Mouse (Mus musculus) left cerebral cortex, adult 8-10 months (tissue): ENCODE measurements around the gene Cdkn2aip. TPM values are rescaled to one million over a fixed set of nuclear protein-coding genes. Genes with fewer than 3 reads are reported as not detected.

ENCODE experiments used
- DNase-seq, 2 experiments: peaks; one replicate each; pipeline ENCODE4 v3.0.0; 2022; ENCODE audit warnings: low spot score in 2 of 2
- total RNA-seq, 4 experiments: library from RNA; stranded (reverse); gene quantifications; 2 replicates each; pipeline ENCODE4 v1.2.4; 2022

The Cdkn2aip gene
- 10 to 100 TPM; 14.2 to 18.9 (median 17.7) TPM for total RNA-seq

- DNase-seq, result peak; percentile 84 to 91
Observed at GRCm38 (mm10) chr8:47713761-47714745, at the start of gene Cdkn2aip. Gene Cdkn2aip, minus strand, starts transcription at chr8:47713932.

- DNase-seq, result no peak
Observed at GRCm38 (mm10) chr8:47763194-47763593, 49.5 kb upstream of the Cdkn2aip start.

GRCm38 (mm10) chr8:47760685-47761084, 47.0 kb upstream of the Cdkn2aip start:
- no peak for DNase-seq

- DNase-seq, result no peak
Observed at GRCm38 (mm10) chr8:47760186-47760585, 46.5 kb upstream of the Cdkn2aip start.

- DNase-seq, result no peak
Observed at GRCm38 (mm10) chr8:47753121-47753520, 39.4 kb upstream of the Cdkn2aip start.

GRCm38 (mm10) chr8:47750096-47750495, 36.4 kb upstream of the Cdkn2aip start:
- no peak for DNase-seq

- no peak for DNase-seq
Observed at GRCm38 (mm10) chr8:47749491-47749890, 35.8 kb upstream of the Cdkn2aip start.

GRCm38 (mm10) chr8:47746304-47746703, 32.6 kb upstream of the Cdkn2aip start:
- DNase-seq, result no peak

- DNase-seq, result no peak
Observed at GRCm38 (mm10) chr8:47745848-47746247, 32.1 kb upstream of the Cdkn2aip start.

- DNase-seq, result no peak
Observed at GRCm38 (mm10) chr8:47744803-47745202, 31.1 kb upstream of the Cdkn2aip start.

- DNase-seq, result peak; percentile 72 to 85
Observed at GRCm38 (mm10) chr8:47743419-47743818, 29.7 kb upstream of the Cdkn2aip start.

- no peak for DNase-seq
Observed at GRCm38 (mm10) chr8:47742992-47743391, 29.3 kb upstream of the Cdkn2aip start.

GRCm38 (mm10) chr8:47742372-47742771, 28.6 kb upstream of the Cdkn2aip start:
- no peak for DNase-seq

GRCm38 (mm10) chr8:47737120-47737519, 23.4 kb upstream of the Cdkn2aip start:
- DNase-seq, result no peak

GRCm38 (mm10) chr8:47729324-47729723, 15.6 kb upstream of the Cdkn2aip start:
- DNase-seq, result no peak

- no peak for DNase-seq
Observed at GRCm38 (mm10) chr8:47726945-47727344, 13.2 kb upstream of the Cdkn2aip start.

- no peak for DNase-seq
Observed at GRCm38 (mm10) chr8:47721609-47722008, 7.9 kb upstream of the Cdkn2aip start.

GRCm38 (mm10) chr8:47718641-47719040, 4.9 kb upstream of the Cdkn2aip start:
- DNase-seq, result no peak

GRCm38 (mm10) chr8:47713171-47713663, 515 bp downstream of the Cdkn2aip start:
- no peak for DNase-seq

GRCm38 (mm10) chr8:47708106-47708505, 5.6 kb downstream of the Cdkn2aip start:
- no peak for DNase-seq

GRCm38 (mm10) chr8:47706746-47707145, 7.0 kb downstream of the Cdkn2aip start:
- DNase-seq, result no peak

GRCm38 (mm10) chr8:47702333-47702732, 11.4 kb downstream of the Cdkn2aip start:
- DNase-seq, result no peak

- no peak for DNase-seq
Observed at GRCm38 (mm10) chr8:47697696-47698095, 16.0 kb downstream of the Cdkn2aip start.
